Mouse (Mus musculus) R1 (cell line): ENCODE results near the gene Wwtr1.
A peak's percentile ranks its signal among the peaks of the same experiment; 100 is the strongest.

Experiments
- DNase-seq: peaks from one replicate; pipeline ENCODE4 v3.0.0-alpha.2; 2018; ENCODE audit warnings: low read depth, low spot score

Wwtr1 gene

DNA sequence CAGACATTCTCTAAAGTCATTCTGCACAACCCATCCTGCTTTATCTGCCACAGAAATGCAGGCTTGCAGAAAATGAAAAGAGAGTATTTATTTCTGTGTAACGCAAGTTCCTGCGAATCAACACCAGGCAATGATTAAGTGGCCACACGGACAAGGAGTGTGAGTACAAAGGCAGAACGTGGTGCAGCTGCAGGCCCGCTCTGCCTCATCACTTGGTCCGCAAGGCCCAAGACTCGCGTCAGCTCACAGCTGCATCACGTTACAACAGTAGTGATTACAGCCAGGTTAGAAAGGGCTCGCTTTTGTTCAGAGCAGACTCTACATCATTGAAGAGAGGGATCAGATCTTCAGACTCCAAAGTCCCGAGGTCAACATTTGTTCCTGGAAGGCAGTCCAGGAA is 117.1 kb downstream of the Wwtr1 start:
- no peak for DNase-seq

DNA sequence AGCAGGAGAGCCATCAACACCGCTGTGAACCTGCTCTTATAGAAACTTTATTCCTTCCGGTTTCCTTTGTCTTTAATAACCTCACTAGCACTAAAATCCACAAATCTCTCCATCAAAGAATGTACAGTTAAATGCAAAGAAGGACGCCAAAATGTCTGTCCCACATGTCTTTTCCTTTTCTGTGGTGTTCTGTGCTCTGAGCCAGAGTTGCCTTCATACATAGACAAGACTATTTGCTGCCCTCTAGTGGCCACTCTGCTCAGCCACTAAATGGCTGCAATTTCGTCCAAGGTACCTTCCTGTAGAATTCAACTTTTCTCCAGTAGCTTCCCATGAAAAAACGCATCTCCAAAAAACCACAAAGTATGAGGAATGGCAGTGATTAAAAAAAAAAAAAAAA is 127.3 kb downstream of the Wwtr1 start:
- peak; percentile 73 for DNase-seq

DNA sequence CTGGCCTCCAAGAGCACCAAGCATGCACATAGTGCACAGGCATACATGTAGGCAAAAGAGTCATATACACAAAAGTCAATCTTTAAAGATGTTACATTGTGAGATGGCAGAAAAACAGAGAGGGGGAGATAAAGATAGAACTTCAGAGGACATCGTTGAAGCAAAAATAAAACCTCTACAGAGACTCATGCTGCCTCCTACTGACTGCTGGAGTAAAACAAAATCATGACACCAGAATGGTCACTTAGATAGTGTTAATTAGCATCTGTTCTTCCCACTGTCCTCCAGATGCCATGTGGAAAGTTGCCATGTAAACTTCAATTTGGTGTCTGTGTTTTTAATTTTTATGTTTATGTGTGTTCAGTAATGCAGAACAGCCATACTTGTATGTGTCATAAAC is 127.8 kb downstream of the Wwtr1 start:
- no peak for DNase-seq

DNA sequence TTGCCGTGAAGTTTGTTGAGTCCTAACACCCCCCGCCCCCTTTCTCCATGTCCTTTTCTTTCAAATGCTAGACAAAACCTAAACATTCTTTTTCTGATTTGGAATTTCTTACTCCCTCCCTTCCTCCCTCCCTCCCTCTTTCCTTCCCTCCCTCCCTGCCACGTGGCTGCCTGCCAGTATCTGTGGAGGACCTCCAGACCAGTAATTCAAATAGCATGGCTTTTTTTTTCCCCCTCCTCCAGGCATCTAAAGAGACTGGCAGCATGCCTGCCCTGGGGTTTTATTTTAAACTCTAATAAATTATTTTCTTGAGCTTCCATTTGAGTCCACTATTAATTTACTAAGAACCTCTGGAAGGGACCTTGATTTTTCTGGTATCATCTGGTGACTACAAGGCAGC is 130.0 kb downstream of the Wwtr1 start:
- no peak for DNase-seq

DNA sequence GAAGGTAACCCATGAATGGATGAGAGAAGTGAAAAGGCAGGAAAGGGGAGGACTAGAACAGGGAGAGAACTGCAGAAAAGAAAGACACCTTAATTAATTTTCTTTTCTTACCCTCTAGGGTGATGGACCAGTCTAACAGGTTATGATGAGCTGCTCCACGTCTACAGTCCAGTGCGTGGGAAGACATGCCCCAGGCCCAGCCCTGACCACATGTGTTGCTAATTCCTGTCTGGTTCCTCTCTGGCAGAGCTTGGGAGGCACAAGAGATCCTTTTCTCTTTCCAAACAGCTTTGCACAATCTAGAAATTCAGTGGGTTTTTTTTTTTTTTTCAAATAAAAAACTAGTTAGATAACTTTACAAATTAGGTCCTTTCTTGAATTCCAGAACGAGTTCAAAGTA is 134.8 kb downstream of the Wwtr1 start:
- no peak for DNase-seq

DNA sequence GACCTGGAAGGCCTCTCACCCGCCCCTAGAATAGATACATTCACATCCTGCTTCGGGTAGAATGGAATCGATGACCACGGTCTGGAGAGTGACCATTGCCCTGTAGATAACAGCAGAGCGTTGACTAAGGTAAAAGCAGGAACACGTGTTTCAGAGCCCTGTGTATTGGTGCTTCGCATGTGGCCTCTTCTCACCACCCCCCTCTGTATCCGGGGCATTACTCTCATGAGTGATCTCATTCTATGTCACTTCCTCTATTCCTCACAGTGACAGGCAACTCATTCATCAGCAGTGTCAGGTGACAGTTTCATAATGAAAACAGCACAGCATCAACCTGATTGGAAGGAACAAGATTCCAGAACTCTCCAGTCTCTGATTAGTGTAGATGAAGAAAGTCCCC is 140.3 kb downstream of the Wwtr1 start:
- no peak for DNase-seq

DNA sequence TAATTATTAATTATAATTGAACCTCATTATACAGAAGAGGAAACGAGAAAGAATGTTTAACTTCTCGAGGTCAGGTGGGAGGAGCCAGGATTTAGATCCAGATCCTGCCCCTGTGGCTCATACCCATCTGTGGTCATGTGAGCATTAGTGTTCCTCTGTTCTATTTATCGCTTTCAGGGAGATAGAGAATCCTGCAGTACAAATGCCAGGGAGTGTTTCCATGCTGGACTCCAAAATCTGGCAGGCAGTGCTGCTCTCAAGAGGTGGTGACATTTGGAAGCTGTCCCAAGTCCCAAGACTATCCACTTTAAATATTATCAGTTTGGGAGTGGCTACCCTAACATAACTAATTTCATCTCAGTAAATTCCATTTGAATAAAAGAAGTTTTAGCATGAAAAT is 144.0 kb downstream of the Wwtr1 start:
- no peak for DNase-seq

DNA sequence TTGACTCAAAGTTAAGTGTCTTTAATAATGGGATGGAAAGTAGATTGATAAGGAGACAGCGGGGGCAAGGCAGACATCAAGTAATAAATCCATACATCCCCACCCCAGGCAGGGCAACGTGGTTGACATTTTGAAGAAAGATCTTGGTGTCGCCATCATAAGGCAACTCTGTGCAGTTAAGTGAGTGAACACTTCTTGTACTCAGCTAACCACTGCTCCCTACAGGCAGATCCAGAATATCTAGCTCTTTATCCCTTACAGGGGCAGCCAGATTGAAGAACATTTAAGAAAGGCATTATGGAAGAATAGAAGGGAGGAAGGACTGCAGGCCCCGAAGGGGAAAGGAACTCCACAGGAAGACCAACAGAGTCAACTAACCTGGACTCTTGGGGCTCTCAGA is 146.2 kb downstream of the Wwtr1 start:
- no peak for DNase-seq

DNA sequence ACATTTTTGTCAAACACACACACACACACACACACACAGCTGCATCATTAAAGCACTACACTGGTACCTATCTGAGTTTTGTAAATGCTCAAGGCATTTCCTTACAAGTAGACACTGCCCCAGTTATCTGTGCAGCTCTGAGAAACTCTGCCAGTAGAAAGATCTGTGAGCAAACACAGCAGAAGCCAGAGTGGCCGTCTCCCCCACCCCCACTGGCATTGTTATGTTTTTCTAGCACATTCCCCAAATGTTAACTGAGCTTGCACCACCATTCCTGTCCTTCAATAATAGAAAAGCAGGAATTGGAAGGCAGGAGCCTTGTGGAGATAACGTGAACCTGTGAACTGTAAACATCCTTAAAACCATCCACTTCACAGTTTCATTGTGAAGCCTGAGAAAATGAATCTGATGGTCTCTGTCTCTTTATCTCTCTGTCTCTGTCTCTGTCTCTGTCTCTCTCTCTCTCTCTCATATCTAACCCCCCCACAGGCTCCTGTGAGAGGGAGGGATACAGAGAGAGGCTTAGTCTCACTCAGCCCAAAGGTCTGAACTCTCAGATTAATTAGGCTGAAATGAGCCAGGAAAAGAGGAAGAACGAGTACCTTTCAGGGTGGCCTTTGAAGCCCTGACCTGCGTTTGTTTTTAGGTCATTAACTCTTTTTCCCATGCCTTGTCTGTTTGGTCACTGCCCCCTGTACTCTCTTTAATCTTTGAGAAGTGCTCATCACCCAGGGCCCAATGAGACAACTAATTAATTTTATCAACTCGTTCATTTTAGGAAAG is 146.8 kb downstream of the Wwtr1 start:
- DNase-seq = peak; percentile 30

DNA sequence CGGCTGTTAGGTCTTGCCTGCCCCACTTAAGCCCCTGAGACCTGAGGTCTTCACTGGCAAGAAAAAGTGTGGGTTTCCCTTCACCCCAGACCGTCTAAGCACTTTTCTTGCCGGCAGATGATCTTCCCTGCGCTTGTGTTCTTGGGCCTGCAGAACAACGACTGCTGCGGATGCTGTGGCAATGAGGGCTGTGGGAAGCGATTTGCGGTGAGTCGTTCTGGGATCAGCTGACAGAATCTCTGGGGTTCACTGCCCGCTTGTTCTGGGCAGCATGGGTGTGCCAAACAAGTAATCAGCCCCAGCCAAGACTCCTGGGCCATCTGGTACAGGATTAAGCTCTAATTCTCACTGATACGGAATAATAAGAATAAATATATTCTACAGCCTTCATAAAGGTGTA is 149.4 kb downstream of the Wwtr1 start:
- no peak for DNase-seq

DNA sequence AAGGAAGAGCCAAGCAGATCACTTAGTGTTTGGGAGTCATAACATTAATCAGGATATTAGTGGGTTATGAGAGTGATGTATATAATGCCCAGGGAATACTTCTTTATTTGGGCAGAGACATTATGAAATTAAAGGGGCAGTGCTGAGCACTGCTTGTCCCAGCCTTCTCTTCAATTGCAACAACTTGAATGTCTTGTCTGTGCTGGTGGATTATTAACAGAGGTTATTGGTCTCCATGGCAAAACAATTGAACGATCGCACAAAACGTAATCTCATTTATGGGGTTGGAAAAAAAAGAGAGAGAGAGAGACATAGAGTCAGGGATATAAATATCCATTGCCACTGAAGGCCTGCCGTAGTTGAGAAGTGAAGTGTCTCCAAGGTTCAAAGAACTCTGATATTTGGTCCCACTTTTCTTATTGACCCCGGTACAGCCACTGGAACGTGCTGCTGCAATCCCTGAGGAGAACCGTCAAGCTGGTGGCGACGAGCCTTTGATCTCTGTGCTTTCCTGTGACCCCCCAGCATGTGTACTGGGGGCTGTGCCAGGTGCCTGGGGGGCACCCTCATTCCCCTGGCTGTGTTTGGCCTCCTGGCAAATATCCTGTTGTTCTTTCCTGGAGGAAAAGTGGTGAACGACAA is 150.5 kb downstream of the Wwtr1 start, which contains the start of gene Tm4sf4:
Gene Tm4sf4, plus strand, starts transcription at position 226 of the 642 bp plus-strand sequence.
- no peak for DNase-seq

DNA sequence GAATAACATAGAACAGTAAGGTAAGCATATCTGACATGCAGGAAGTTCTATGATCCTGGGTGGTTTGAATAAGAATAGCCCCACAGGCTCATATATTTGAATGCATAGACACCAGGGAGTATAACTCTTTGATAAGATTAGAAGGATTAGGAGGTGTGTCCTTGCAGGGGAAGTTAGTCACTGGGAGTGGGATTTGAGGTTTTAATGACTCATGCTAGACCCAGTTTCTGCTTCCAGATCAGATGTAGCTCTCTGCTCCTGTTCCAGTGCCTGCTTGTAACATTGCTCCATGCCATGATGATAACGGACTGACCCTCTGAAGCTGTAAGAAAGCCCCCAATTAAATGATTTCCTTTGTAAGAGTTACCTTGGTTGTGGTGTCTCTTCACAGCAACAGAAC is 155.1 kb downstream of the Wwtr1 start:
- no peak for DNase-seq

DNA sequence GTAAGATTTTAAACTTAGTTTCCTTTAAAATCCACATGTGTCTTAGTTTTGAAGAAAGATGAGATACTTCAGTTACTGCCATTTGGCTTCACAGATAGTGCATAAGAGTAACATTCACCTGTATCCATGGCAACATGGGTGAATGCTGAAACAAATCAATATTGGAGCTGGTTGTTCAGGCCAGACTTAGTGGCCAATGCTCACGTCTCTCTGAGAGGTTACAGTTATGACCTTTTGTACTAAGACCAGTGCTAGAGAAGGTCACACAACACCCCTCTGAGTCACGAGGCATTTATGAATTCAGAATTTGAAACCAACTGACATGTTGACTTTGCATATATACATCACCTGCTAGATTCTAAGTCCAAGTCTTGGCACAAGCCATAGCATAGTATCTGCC is 155.5 kb downstream of the Wwtr1 start:
- no peak for DNase-seq

DNA sequence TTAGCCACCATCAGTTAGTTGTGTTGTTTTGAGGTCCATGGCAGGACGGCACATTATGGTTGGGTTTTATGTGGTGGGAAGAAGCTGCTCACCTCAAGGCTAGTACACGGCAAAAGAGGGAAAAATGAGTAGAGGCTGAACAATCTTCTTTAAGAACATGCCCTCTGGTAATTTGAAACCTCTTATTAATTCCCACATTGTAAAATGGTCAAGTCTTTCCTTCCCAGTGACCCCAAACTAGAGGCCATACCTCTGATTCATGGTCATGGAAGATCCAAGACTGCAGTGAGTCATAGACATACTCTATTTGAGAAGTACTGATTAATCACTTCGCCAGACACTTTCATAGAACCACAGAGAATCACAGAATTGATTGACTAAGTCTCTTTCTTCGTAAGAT is 164.2 kb downstream of the Wwtr1 start:
- DNase-seq = no peak
